Mouse (Mus musculus): ENCODE data around the gene Loxl1. TPM values are rescaled to one million over a fixed set of nuclear protein-coding genes. Genes with fewer than 3 reads are reported as not detected.

The Loxl1 gene
- total and polyA plus RNA-seq, 3 experiments, result not detected

DNA sequence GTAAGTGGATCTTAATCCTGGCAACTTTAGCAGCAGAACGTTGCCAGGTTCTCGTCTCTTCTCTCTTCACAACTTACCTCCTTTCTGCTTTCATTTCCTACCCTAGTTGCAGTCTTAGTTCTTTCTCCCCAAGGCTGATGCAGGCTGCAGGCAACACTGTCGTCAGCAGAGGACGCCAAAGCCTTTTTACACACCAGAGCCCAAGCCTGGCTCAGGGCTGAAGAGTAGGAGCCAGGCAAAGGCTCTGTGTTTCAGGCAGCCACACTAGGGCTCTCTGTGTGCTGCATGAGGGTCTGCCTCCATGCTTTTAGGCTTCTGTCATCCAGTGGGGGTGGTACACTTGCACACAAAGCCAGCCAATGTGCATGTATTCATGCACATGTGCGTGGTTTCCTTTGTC, 17.3 kb upstream of the Loxl1 start (continued):
- no peak for TF ChIP-seq ETS1 (conservative IDR thresholded peaks at IDR 0.05; ENCODE audit: low read depth, low read length)
- peak; percentile 30; the same call in 1 of the 2 replicates for TF ChIP-seq NELFE (IDR thresholded peaks at IDR 0.05; ENCODE audit: low read depth, low read length)
- no peak for TF ChIP-seq E2F4 (IDR thresholded peaks at IDR 0.05; ENCODE audit: insufficient replicate concordance, low read depth, low read length)

DNA sequence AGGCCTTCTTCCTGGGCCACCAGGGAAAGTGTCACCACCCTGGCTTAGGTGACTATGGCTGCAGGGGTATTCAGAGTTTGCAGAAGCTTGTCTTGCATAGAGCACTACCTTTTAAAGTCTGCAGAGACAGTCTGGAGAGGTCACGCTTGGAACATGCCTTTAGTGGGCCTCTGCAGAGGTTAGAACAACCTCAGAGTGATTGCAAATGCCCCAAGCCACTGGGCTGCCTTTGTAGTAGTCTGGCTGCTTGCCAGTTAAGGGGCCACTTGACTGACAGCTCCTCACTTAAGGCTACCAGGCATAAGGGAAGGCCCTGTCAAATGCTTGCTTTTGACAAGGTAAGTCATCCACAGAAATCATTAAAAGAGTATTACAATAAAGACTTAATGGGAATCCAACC, 14.4 kb upstream of the Loxl1 start:
- H3K79me2 ChIP-seq (replicated peaks; ENCODE audit: control insufficient read depth, extremely low read depth, insufficient read depth, poor library complexity, severe bottlenecking), result no peaks in the 10 kb centered on the region
- TF ChIP-seq SMC3 (IDR thresholded peaks at IDR 0.05; ENCODE audit: low read depth, low read length) (no peak), USF2 (conservative IDR thresholded peaks at IDR 0.05; ENCODE audit: low read depth, low read length) (no peak), E2F4 (IDR thresholded peaks at IDR 0.05; ENCODE audit: insufficient replicate concordance, low read depth, low read length) (no peak), UBTF (IDR thresholded peaks at IDR 0.05; ENCODE audit: low read depth, low read length) (no peak), ETS1 (conservative IDR thresholded peaks at IDR 0.05; ENCODE audit: low read depth, low read length) (no peak)
- no peaks in the 10 kb centered on the region for H3K36me3 ChIP-seq (replicated peaks in 1 of 2; ENCODE audit: control insufficient read depth in 1 of 2, insufficient read depth in 1 of 2, low read length in 1 of 2)
- no peak overlapping the region for H3K4me3 ChIP-seq (replicated peaks in 1 of 3; ENCODE audit: low read depth in 2 of 3, low read length in 2 of 3, poor library complexity in 1 of 3)
- no peak overlapping the region for H3K27ac ChIP-seq (ENCODE audit: insufficient read depth, low read depth)
- dilution Hi-C loops (cut with MboI; ENCODE audit: extremely low pct_ligation_motif_present, extremely low pct_unique_long_range_greater_than_20kb, low sequenced_read_pairs), result no loop called here
- no peak overlapping the region for H3K4me2 ChIP-seq (ENCODE audit: insufficient read depth, low read depth, poor library complexity, severe bottlenecking)
- no peaks in the 10 kb centered on the region for H3K27me3 ChIP-seq (replicated peaks)
- H3K9me3 ChIP-seq (replicated peaks; ENCODE audit: low read length), result no peaks in the 10 kb centered on the region
- H3K4me1 ChIP-seq (ENCODE audit: control insufficient read depth in 1 of 2, insufficient read depth in 2 of 2), result peaks cover 3 to 4% of the 10 kb centered on the region in 2 experiments; a peak in 2 of 4 replicates
- in situ Hi-C loops (cut with MboI; ENCODE audit: low pct_ligation_motif_present, low pct_unique_long_range_greater_than_20kb, low sequenced_read_pairs), result no loop called here
- DNase-seq (ENCODE audit: extremely low read depth), result no peak
- H3K9ac ChIP-seq (ENCODE audit: insufficient read depth, low read depth), result no peak overlapping the region

DNA sequence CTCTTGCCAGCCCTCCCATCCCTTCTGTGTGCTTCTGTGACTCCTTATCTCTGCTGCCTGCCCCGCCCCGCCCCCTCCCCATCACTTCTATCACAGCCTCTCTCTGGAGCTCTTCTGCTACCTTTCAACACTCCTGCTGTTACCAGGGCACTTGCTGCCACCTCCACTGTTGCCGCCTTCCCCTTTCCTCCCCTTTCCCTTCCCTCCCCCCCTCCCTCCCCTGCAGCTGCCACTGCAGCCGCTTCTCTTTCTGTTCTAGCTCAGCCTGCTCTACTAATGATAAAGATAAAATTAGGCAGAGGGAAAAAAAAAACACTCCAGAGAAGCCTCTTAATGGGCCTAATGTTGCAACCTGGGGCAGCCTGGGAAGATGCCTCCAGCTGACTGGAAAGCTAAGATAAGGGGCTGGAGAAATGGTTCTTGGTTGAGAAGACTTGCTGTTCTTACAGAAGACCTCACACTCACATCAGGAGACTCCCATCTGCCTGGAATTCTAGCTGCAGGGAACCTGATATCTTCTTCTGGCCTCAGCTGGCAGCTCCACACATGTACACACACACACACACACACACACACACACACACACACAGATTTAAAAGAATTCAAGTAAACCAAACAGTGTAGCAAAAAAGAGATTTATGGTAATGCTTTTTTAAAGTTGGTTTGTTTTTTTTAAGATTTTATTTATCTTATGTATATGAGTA, 13.6 kb upstream of the Loxl1 start:
- H3K4me2 ChIP-seq (ENCODE audit: insufficient read depth, low read depth, poor library complexity, severe bottlenecking), result no peak overlapping the region
- H3K4me1 ChIP-seq (ENCODE audit: control insufficient read depth in 1 of 2, insufficient read depth in 2 of 2), result peaks cover 3 to 4% of the 10 kb centered on the region in 2 experiments; a peak in 2 of 4 replicates
- no peaks in the 10 kb centered on the region for H3K79me2 ChIP-seq (replicated peaks; ENCODE audit: control insufficient read depth, extremely low read depth, insufficient read depth, poor library complexity, severe bottlenecking)
- dilution Hi-C loops (cut with MboI; ENCODE audit: extremely low pct_ligation_motif_present, extremely low pct_unique_long_range_greater_than_20kb, low sequenced_read_pairs), result no loop called here
- DNase-seq (ENCODE audit: extremely low read depth), result no peak
- H3K9me3 ChIP-seq (replicated peaks; ENCODE audit: low read length), result no peaks in the 10 kb centered on the region
- no peak for TF ChIP-seq CHD1 (IDR thresholded peaks at IDR 0.05; ENCODE audit: low read depth, low read length)
- TF ChIP-seq TCF12 (IDR thresholded peaks at IDR 0.05; ENCODE audit: low read depth, low read length), result no peak
- H3K27ac ChIP-seq (ENCODE audit: insufficient read depth, low read depth), result no peak overlapping the region
- in situ Hi-C loops (cut with MboI; ENCODE audit: low pct_ligation_motif_present, low pct_unique_long_range_greater_than_20kb, low sequenced_read_pairs), result no loop called here
- no peaks in the 10 kb centered on the region for H3K36me3 ChIP-seq (replicated peaks in 1 of 2; ENCODE audit: control insufficient read depth in 1 of 2, insufficient read depth in 1 of 2, low read length in 1 of 2)
- H3K27me3 ChIP-seq (replicated peaks), result no peaks in the 10 kb centered on the region
- H3K9ac ChIP-seq (ENCODE audit: insufficient read depth, low read depth), result no peak overlapping the region
- H3K4me3 ChIP-seq (replicated peaks in 1 of 3; ENCODE audit: low read depth in 2 of 3, low read length in 2 of 3, poor library complexity in 1 of 3), result no peak overlapping the region

DNA sequence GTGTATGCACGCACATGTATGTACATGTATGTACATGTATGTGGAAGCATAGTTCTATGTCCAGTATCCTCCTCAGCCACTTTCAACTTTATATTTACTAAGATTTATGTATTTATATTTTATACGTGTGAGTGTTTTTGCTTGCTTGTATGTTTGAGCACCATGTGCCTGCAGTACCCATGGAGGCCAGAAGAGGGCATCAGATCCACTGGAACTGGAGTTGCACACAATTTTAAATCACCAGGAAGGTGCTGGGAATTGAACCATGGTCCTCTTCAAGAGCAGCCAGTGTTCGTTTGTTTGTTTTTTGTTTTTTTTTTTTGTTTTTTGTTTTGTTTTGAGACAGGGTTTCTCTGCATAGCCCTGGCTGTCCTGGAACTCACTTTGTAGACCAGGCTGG, 8.7 kb upstream of the Loxl1 start:
- Histone ChIP-seq H3K27me3 (replicated peaks) (peaks cover 2% of the 10 kb centered on the region), H3K36me3 (replicated peaks in 1 of 2; ENCODE audit: control insufficient read depth in 1 of 2, insufficient read depth in 1 of 2, low read length in 1 of 2) (no peaks in the 10 kb centered on the region), H3K79me2 (replicated peaks; ENCODE audit: control insufficient read depth, extremely low read depth, insufficient read depth, poor library complexity, severe bottlenecking) (no peaks in the 10 kb centered on the region), H3K9ac (ENCODE audit: insufficient read depth, low read depth) (no peak overlapping the region), H3K4me2 (ENCODE audit: insufficient read depth, low read depth, poor library complexity, severe bottlenecking) (no peak overlapping the region), H3K4me3 (replicated peaks in 1 of 3; ENCODE audit: low read depth in 2 of 3, low read length in 2 of 3, poor library complexity in 1 of 3) (no peak overlapping the region), H3K4me1 (ENCODE audit: control insufficient read depth in 1 of 2, insufficient read depth in 2 of 2) (no peaks in the 10 kb centered on the region), H3K9me3 (replicated peaks; ENCODE audit: low read length) (no peaks in the 10 kb centered on the region), H3K27ac (ENCODE audit: insufficient read depth, low read depth) (no peak overlapping the region)
- no peak for TF ChIP-seq ELF1 (IDR thresholded peaks at IDR 0.05; ENCODE audit: low read depth, low read length)
- peak in 1 of 2 experiments; percentile 32; a peak in 1 of 4 replicates for TF ChIP-seq CTCF (conservative IDR thresholded peaks at IDR 0.05 in 1 of 2, IDR thresholded peaks at IDR 0.05 in 1 of 2; ENCODE audit: low read depth in 2 of 2, low read length in 2 of 2)
- dilution Hi-C loops (cut with MboI; ENCODE audit: extremely low pct_ligation_motif_present, extremely low pct_unique_long_range_greater_than_20kb, low sequenced_read_pairs), result no loop called here
- DNase-seq (ENCODE audit: extremely low read depth), result no peak
- in situ Hi-C loops (cut with MboI; ENCODE audit: low pct_ligation_motif_present, low pct_unique_long_range_greater_than_20kb, low sequenced_read_pairs), result no loop called here

All from CH12.LX (cell line).